Mouse (Mus musculus): ENCODE measurements at regions not wholly inside any gene's neighbourhood (a gene's known extent, or its start where the extent isn't known, plus 50 kb on each side); places are given as distances from the start of the nearest gene placed in this dataset.
"Not testable (repeated sequence)": the region's sequence is repeated elsewhere in the genome, so short reads cannot be mapped to it uniquely, and the experiment has no call there.

DNA sequence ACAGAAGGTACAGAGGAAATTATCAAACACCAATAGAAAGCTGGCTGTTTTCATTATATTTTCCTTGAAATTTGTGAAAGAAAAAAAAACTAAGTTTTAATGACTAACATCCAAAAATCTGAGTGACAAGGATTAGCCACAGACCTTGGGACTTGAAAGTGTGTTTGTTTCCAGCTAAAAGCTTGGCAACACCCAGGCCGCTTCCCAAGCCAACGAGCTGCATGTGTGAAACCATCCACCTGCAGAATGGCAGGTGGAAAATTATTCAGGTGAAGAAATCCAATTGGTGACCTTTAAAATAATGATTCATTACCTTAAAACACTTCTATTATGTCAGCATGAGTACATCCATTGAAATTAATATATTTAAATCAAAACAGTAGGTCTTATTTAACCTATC, 672.7 kb upstream of the Mms22l start:
- DNase-seq = no peak

DNA sequence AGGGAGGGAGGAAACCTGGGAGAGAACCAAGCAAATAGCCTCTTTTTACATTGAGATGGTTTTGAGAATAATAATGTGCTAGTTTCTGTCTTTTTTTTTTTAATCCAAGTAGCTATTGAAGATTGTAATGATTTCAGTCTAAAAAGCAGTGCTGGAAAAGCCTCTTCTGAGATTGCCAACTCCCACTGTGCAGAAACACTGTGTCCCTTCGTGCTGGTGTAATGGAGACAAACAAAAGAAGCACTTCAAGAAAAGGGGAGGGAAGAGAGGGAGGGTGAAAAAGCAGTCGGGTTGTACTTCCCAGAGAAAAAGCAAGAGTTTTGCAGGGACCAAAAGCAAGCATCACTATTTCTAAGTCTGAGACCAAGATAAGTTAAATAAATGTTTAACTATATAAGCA, 669.4 kb upstream of the Mms22l start:
- no peak for DNase-seq

DNA sequence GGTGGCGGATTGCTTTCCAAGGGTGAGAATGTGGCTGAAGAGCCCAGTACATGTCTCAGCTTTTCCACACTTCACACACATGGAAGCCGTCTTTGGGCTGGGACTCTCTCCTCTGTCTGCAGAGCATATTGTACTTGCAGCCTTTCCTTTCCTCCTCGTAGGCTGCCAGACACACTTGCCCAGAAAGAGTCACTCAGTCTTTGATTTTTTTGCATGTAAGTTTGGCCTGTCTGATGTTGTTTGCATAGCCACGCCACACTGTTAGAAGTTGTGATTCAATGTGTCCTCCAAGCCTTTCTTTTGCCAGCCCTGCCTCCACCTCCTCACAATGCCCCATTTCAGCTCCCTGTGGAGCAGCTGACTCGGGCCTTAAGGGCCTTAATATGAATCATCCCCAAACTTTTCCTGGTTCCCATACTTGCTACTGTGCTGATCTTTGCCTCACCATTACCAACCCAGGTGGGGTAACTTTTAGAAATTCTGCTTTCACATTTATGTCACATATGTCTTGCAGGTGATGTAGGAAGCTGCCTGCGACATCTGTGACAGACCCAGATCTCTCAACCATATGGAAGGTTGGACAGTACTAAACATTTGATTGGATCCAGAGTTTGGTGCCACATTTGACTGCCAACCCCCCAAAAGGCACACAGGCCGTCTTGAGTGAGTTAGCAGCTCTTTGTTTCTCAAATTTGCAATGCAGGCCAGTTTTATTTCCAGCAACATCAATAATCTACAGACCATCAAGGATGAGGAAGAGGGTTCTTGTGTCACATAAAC, 663.7 kb upstream of the Mms22l start:
- DNase-seq = no peak

DNA sequence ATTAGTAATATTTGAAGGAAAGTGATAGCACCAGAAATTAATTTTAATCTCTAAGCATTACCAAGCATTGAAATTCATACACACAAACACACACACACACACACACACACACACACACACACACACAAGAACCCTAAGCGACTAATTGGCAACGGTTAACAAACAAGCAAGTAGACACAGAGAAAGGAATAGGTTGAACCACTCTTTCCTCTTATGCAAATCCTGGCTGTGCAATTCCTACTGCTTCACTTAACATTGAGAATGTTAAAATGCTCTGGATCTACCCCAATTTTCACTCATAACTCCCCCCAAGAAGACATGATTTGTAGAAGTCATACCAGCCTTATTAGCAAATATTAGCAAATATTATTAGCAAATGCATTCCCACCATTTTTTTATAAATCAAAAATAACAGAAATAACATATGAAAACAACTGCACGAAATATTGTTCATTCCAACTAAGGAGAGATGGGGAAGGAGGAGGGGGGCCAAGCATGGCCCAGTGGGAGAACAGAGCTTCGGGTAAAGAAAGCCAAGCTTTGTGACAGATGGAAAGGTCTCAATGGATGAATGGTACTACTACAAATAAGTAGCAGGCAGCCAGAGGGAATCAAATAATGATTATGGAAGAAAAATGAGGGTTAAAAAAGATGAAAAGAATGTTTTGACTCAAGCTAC, 652.5 kb upstream of the Mms22l start:
- DNase-seq = no peak

DNA sequence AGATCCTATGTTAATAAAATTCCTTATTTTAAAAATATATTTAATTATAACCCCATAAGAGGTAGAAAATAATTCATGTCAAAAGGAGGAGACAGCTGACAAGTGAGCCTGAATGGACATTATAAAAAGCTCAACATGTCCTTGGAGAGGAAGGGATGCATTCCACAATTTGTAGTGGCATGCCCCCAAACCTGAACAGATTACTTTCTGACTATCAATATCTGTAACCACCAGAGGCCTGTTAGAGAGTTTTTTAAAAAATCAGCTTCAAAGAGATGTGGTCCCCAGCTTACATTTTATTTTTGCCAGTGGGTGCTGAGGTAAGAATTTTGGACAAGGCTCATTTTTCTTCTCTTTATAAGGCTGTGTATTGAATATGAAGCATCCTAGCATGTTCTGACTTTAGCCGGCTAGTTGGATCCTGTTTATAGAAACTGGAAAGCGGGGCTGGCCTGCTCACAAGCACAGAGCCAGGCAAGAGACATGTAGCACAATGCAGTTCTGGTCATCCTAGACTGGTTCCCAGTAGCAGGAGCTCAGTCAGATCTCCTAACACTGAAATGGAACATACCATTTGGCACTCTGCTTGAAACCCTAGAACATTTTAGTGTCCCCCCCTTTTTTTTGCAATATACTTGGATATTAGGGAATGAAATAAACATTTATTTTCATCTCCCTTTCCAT, 651.8 kb upstream of the Mms22l start:
- no peak for DNase-seq

DNA sequence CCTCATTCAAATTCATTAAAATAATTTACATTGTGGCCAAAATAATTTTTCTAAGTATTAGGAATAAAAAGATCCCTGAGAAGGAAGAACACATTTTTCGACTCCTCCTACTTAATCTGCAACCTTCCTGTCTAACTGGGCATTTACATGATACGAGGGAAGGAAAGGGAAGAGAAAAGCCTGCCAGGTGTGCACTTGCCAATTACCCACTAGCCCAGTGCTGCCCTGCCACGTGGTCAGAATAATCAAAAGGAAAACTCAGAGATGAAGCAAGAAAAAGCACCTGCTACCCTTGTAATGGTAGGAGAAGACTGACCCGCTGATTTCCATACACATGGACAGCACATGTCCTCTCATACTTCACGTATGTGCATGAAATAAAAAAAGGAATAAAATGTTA, 651.0 kb upstream of the Mms22l start:
- no peak for DNase-seq

- no peak for DNase-seq
These were observed 645.6 kb upstream of the Mms22l start for GRCm38 (mm10) chr4:23850640-23851039.

GRCm38 (mm10) chr4:23862437-23862836, 633.8 kb upstream of the Mms22l start:
- DNase-seq = no peak

- no peak for DNase-seq
These were observed 616.2 kb upstream of the Mms22l start for GRCm38 (mm10) chr4:23880007-23880406.

GRCm38 (mm10) chr4:23913396-23913795, 582.9 kb upstream of the Mms22l start:
- no peak for DNase-seq

DNA sequence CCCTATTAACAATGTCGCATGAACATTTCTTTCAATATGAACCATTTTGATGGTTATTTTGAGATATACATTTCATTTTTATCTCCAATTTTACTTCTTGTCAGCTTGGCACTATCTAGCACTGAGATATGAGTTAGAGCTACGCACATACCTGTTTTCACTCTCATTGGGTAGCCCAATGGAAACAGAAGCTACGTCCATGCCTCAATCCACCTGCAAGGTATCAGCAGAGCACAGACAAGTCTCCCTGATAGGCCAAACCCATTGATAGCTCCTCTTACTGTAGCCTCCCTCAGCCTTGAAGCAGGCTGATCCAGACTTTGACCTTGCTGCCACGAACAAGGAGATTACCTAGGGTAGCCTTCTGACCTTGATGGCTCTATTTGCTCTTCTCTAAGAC, 582.4 kb upstream of the Mms22l start:
- no peak for DNase-seq

DNA sequence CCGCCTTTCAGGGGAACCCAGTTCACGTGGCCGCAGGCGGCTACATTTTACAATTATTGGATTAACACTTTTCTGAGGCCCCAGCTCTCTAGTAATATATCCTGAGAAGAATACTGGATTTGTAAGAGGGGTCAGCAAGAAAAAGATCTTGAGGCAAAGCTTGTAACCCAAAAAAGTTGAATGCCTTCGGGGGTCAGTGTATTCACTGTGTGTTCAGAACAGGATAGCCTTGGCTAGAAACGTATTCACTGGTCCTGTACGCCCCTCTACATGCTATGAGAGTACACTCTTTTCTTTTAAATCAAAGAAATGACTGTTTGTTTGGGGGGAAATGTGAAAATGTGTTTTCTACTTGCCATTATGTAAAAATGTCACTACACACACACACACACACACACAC, 581.8 kb upstream of the Mms22l start:
- no peak for DNase-seq

DNA sequence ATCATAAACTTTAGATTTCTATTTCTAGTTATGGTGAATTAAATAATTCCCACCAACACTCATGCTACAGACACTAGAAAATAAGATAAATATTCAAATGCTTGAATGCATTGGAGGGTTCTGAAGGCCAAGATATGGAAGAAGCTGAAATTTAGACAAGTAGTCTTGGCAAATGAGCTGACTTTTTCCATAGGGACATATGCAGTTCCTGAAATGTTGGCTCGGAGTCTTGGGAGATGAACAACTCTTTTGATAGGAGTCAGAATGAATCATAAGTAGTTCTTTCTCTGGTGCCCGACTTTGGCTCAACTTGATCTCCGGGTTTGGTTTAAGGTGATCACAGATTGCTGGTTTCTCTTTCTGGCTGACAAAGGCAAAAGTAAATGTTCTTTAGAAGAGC, 574.7 kb upstream of the Mms22l start:
- DNase-seq = no peak

- no peak for DNase-seq
These were observed 542.1 kb upstream of the Mms22l start for GRCm38 (mm10) chr4:23954140-23954539.

DNA sequence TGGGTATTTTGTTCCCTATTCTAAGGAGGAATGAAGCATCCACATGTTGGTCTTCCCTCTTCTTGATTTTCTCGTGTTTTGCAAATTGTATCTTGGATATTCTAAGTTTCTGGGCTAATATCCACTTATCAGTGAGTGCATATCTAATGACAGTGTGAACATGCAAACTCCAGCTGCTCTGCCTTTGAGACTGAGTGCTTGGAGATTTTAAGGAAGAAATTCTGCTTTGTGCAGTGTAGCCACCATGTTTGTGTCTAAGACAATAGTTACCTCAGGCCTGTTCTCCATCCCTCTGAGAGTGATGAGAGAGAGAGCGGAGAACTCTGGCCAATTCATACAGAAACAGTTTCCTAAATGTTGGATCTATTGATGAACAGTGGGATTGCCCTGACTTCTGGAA, 514.1 kb upstream of the Mms22l start:
- DNase-seq = not testable (repeated sequence)

DNA sequence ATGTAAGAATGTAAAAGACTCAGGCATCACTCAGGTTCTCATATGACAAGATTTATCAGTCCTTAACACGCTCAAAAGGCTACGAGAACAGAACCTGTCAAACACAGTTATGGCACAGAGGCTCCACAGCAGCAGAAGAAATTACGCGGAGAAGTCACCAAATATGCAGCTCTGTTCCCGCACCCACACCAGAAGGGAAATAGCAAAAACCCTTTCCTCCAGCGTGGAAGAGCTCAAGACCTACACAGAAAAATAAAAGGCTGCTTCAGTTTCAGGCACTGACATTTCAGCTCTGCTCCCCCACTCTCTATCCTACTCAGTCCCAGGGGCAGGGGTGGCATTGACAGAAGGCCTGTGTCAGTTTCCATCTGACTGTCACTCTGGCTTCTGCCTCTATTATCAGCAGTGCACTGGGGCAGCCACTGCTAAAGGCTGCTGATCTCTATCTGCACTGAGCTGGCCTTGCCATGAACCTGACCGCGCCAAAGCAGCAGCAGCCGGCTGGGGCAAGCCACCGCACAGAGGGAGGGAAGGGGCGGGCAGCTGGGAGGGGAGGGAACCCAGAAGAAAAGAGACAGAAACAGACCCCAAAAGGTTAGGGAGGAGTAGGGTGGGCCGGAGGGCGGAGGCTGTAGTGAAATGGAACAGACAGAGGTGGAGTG, 513.3 kb upstream of the Mms22l start:
- no peak for DNase-seq

DNA sequence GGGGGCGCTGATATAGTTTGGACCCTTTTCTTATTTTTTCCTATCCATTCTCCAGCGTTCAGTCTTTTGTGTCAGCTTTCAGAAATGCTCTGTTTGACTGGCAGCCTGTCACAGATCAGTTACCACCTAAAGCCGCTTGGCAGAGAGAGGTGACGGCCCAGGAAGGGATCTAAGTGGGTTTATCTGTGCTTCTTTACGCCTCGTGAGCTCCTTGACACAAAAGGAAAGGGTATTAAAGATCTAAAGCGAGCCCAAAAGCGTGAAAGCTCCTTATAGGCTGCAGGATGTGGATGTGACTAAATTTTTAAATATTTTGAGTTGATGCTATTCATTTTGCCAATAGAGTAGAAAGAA, 512.8 kb upstream of the Mms22l start:
- no peak for DNase-seq

DNA sequence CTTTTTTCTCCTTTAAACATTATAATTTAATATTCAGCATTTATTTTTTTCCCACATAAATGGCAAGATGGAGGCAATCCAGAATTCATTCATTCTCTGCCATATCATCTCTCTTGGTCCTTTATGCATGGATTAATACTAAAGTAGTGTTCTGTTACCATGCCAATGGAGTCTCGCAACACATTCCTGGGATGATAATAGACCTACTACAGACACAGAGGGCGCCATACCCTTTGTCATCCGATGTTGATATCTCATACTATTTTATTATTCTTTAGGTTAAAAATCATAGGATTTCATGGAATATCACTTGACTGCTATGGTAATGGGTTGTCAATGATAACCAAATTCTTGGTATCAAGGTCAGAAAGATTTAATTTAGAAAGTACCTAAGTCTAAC, 512.2 kb upstream of the Mms22l start:
- no peak for DNase-seq

DNA sequence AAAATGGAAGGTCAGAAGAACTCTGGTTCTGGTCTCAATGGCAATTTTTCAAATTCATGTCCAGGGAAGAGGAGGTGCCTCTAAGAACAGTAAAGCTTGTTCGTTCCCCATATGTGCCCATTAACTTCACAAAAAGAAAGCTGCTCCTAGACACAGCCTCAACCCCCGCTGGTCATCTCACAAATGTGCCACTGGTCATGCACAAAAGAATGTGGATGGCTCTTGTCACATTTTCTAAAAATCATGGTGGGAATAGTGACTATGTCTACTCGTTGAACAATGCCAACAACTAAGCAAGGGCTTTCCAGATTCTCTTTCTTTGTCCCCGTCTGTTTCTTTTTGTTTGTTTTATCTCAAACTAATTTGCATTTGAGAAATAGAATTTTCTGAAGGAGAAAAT, 510.3 kb upstream of the Mms22l start:
- no peak for DNase-seq

- no peak for DNase-seq
These were observed 502.4 kb upstream of the Mms22l start for GRCm38 (mm10) chr4:23993823-23994222.

- DNase-seq = no peak
These were observed 501.8 kb upstream of the Mms22l start for GRCm38 (mm10) chr4:23994261-23994965.

GRCm38 (mm10) chr4:24006257-24006955, 489.8 kb upstream of the Mms22l start:
- no peak for DNase-seq

All from right cerebral cortex, postnatal 25 days (tissue).